Mouse (Mus musculus): ENCODE results near the gene Fmn2.

GRCm38 (mm10) chr1:174649421-174649826 is 147.8 kb downstream of the Fmn2 start:
- no peak for TF ChIP-seq CTCF (IDR thresholded peaks at IDR 0.05; ENCODE audit: borderline replicate concordance, insufficient read depth, low read length)
- TF ChIP-seq POLR2A (IDR thresholded peaks at IDR 0.05; ENCODE audit: low read depth, low read length) = no peak
